Mouse (Mus musculus): ENCODE results near the gene Wwc1. TPM values are rescaled to one million over a fixed set of nuclear protein-coding genes. Genes with fewer than 3 reads are reported as not detected.

Gene Wwc1
- total RNA-seq, 2 experiments from 2014 or later = 121 to 137 TPM

GRCm38 (mm10) chr11:35950011-35950410, 30.3 kb downstream of the Wwc1 start:
- no peak for TF ChIP-seq CTCF (IDR thresholded peaks at IDR 0.05)
- no peak overlapping the region for H3K4me3 ChIP-seq
- intact Hi-C loops (cut with DNase I) = no loop called here
- DNase-seq (ENCODE audit: extremely low spot score in 1 of 2, low spot score in 2 of 2) = no peak
- no peak overlapping the region for H3K27ac ChIP-seq

GRCm38 (mm10) chr11:35948457-35948881, 31.9 kb downstream of the Wwc1 start:
- intact Hi-C loops (cut with DNase I) = no loop called here
- no peak for TF ChIP-seq CTCF (IDR thresholded peaks at IDR 0.05)

GRCm38 (mm10) chr11:35947944-35948343, 32.4 kb downstream of the Wwc1 start:
- TF ChIP-seq CTCF (IDR thresholded peaks at IDR 0.05) = no peak

More at GRCm38 (mm10) chr11:35948457-35948881, 31.9 kb downstream of the Wwc1 start:
- H3K4me3 ChIP-seq = no peak overlapping the region
- no peak overlapping the region for H3K27ac ChIP-seq
- DNase-seq (ENCODE audit: extremely low spot score in 1 of 2, low spot score in 2 of 2) = no peak

GRCm38 (mm10) chr11:35945187-35945586, 35.1 kb downstream of the Wwc1 start:
- no peak overlapping the region for H3K27ac ChIP-seq
- H3K4me3 ChIP-seq = no peak overlapping the region
- intact Hi-C loops (cut with DNase I) = no loop called here
- DNase-seq (ENCODE audit: extremely low spot score in 1 of 2, low spot score in 2 of 2) = no peak
- no peak for TF ChIP-seq CTCF (IDR thresholded peaks at IDR 0.05)

More at GRCm38 (mm10) chr11:35947944-35948343, 32.4 kb downstream of the Wwc1 start:
- intact Hi-C loops (cut with DNase I) = no loop called here
- Histone ChIP-seq H3K27ac (no peak overlapping the region), H3K4me3 (no peak overlapping the region)
- DNase-seq (ENCODE audit: extremely low spot score in 1 of 2, low spot score in 2 of 2) = no peak

GRCm38 (mm10) chr11:35941641-35942040, 38.7 kb downstream of the Wwc1 start:
- no peak for TF ChIP-seq CTCF (IDR thresholded peaks at IDR 0.05)
- intact Hi-C loops (cut with DNase I) = no loop called here
- no peak for DNase-seq (ENCODE audit: extremely low spot score in 1 of 2, low spot score in 2 of 2)
- no peak overlapping the region for H3K27ac ChIP-seq
- H3K4me3 ChIP-seq = no peak overlapping the region

GRCm38 (mm10) chr11:35941064-35941463, 39.3 kb downstream of the Wwc1 start:
- H3K4me3 ChIP-seq = no peak overlapping the region
- DNase-seq (ENCODE audit: extremely low spot score in 1 of 2, low spot score in 2 of 2) = no peak
- TF ChIP-seq CTCF (IDR thresholded peaks at IDR 0.05) = no peak
- H3K27ac ChIP-seq = no peak overlapping the region
- intact Hi-C loops (cut with DNase I) = no loop called here

DNA sequence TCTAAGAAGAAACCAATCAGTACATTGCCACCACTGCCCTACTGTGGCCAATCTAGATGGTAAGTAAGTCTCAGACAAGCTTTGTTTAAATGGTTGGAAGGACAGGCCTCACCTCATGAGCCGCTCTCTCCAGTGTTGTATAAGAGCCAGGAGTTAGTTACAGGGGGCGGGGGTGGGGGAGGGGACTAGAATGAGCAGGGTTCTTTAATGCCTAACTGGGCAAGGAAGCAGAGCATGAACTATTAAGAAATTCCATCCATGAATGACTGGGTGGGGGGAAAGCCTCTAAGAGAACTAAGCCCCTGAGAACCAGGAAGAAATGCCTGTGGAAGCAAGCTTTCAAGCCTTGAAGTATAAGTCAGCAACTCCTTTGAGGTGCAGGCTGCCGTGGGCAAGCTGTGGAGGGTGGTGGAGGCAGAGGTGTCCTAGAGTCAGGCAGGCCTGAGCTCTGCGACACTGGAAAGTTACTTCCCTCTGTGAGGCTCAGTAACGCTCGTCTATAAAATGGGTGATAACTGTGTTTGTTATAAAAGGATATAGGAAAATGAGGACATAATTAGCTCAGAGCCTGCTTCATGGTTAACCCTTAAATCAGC, 41.4 kb downstream of the Wwc1 start:
- TF ChIP-seq CTCF (IDR thresholded peaks at IDR 0.05) = no peak
- DNase-seq (ENCODE audit: extremely low spot score in 1 of 2, low spot score in 2 of 2) = no peak
- intact Hi-C loops (cut with DNase I) = no loop called here
- Histone ChIP-seq H3K4me3 (no peak overlapping the region), H3K27ac (no peak overlapping the region)

- TF ChIP-seq CTCF (IDR thresholded peaks at IDR 0.05) = no peak
- intact Hi-C loops (cut with DNase I) = no loop called here
- H3K27ac ChIP-seq = no peak overlapping the region
- DNase-seq (ENCODE audit: extremely low spot score in 1 of 2, low spot score in 2 of 2) = no peak
- no peak overlapping the region for H3K4me3 ChIP-seq
These were observed 44.7 kb downstream of the Wwc1 start for GRCm38 (mm10) chr11:35935645-35936044.

- DNase-seq (ENCODE audit: extremely low spot score in 1 of 2, low spot score in 2 of 2) = no peak
- Histone ChIP-seq H3K4me3 (no peak overlapping the region), H3K27ac (no peak overlapping the region)
- intact Hi-C loops (cut with DNase I) = no loop called here
- TF ChIP-seq CTCF (IDR thresholded peaks at IDR 0.05) = no peak
These were observed 45.2 kb downstream of the Wwc1 start for GRCm38 (mm10) chr11:35935133-35935532.

GRCm38 (mm10) chr11:35933402-35934085, 46.8 kb downstream of the Wwc1 start:
- peak; percentile 25 to 44 for DNase-seq (ENCODE audit: extremely low spot score in 1 of 2, low spot score in 2 of 2)
- intact Hi-C loops (cut with DNase I) = loop anchor here (5.0 kb wide), 2 partner anchors 44 to 76 kb away; no protein-coding TSS in a partner anchor
- peak overlapping the region; percentile 21; the same call in 1 of the 2 replicates for H3K27ac ChIP-seq
- no peak overlapping the region for H3K4me3 ChIP-seq
- TF ChIP-seq CTCF (IDR thresholded peaks at IDR 0.05) = no peak

GRCm38 (mm10) chr11:35932121-35932885, 48.0 kb downstream of the Wwc1 start:
- Histone ChIP-seq H3K4me3 (no peak overlapping the region), H3K27ac (peak overlapping the region; percentile 24; the same call in 1 of the 2 replicates)
- no peak for DNase-seq (ENCODE audit: extremely low spot score in 1 of 2, low spot score in 2 of 2)
- no peak for TF ChIP-seq CTCF (IDR thresholded peaks at IDR 0.05)
- intact Hi-C loops (cut with DNase I) = loop anchor here (5.0 kb wide), 2 partner anchors 45 to 75 kb away; no protein-coding TSS in a partner anchor

Measured in left cerebral cortex, adult 2 months (tissue).